Mouse (Mus musculus): Measurements from ENCODE around the gene Btbd2.

DNA sequence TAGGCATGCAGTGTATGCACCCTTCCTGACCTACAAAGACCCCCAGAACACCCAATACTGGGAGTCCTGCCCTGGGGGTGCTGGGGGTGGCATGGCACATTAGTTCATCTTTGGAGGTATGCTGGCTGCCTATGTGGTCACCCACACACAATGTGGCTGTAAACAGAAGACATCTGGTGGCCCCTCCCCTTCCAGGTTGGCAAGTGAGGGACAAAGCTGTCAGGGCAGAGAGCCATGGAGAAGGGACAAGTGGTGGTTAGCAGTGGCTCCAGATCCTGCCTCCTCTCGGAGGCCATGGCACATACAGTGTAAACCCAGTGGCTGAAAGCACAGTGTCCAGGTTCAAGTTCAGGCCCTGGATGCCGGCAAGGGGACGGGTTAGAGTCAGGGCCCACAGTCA, 29.7 kb upstream of the Btbd2 start:
- TF ChIP-seq CTCF (IDR thresholded peaks at IDR 0.05; ENCODE audit: low read depth) (no peak), EP300 (IDR thresholded peaks at IDR 0.05; ENCODE audit: low read depth) (no peak)

All from liver, embryonic 14.5 days (tissue).